Mouse (Mus musculus) T-cell, adult 66 days (primary cell): Measurements from ENCODE around the gene Rgn. TPM values are rescaled to one million over a fixed set of nuclear protein-coding genes. Genes with fewer than 3 reads are reported as not detected.

ENCODE experiments used
- total RNA-seq, 2 experiments: library from RNA; stranded (reverse); gene quantifications; 3 replicates in 1 of 2; 4 replicates in 1 of 2; pipeline ENCODE4 v1.2.4; 2023

Gene Rgn
- not detected for total RNA-seq

DNA sequence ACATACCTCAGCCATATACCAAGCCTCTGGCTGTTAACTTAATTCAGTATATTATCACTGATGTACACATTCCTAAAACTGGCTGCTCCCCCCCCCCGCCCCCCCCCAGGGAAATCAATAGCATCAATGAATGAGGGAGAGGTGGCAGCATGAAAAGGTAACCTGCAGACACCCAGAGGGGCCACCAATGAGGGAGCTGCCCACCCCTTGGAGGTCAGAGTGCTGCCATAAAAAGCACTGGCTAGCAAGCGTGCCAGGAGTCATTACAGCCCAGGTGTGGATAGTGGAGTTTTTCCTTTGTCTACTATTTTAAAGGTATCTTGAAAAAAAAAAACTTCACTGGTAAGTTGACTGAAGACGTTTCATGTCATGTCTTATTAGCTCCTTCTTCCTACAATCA lies at the start of gene Rgn:
Gene Rgn (plus strand): TSS at position 256 of the 400 bp plus-strand sequence.

Other genes with a start within 250 kb of the Rgn start
- 10 to 100 TPM; 13.2 to 15.0 TPM for gene Rp2, start 185.3 kb upstream of the Rgn start, total RNA-seq
- gene Jade3, start 124.1 kb upstream of the Rgn start, total RNA-seq, result 1 to 10 TPM; 6.1 to 7.6 TPM
- 10 to 100 TPM; 53.1 to 55.6 TPM for gene Rbm10, start 67.7 kb downstream of the Rgn start, total RNA-seq
- gene Ndufb11, start 67.8 kb downstream of the Rgn start, total RNA-seq, result 100 to 1,000 TPM; 110 to 122 TPM
- 100 to 1,000 TPM; 214 to 230 TPM for gene Uba1, start 108.5 kb downstream of the Rgn start, total RNA-seq
- gene Cdk16, start 138.2 kb downstream of the Rgn start, total RNA-seq, result 10 to 100 TPM; 83.5 to 90.8 TPM
- gene Usp11, start 154.1 kb downstream of the Rgn start, total RNA-seq, result 10 to 100 TPM; 22.1 to 29.6 TPM
- 100 to 1,000 TPM; 145 to 148 TPM for gene Araf, start 248.0 kb downstream of the Rgn start, total RNA-seq